Mouse (Mus musculus) liver, embryonic 14.5 days (tissue): ENCODE results near the gene Usp24.

ENCODE experiments used
- CTCF ChIP-seq: IDR thresholded peaks from 2 replicates; pipeline ENCODE4 v1.5.1; 2016; ENCODE audit warnings: antibody characterized with exemption, low read depth, control low read depth
- EP300 ChIP-seq: IDR thresholded peaks from 2 replicates; pipeline ENCODE4 v1.6.1; 2016; ENCODE audit warnings: antibody characterized with exemption, low read depth

- TF ChIP-seq CTCF (no peak), EP300 (no peak)
Measured at GRCm38 (mm10) chr4:106308090-106308489, 7.9 kb upstream of the Usp24 start.
